Mouse (Mus musculus) stomach, embryonic 15.5 days (tissue): Measurements from ENCODE around the gene Trex1. TPM values are rescaled to one million over a fixed set of nuclear protein-coding genes. Genes with fewer than 3 reads are reported as not detected.

Experiments used
- ATAC-seq: fragments of 200-750 bp; cut with Nextera tagmentation; 2 replicates; pipeline ENCODE4 v1.8.0; 2017; ENCODE audit warnings: low read depth, moderate number of reproducible peaks, moderate TSS enrichment; ENCODE audit not compliant: insufficient read depth, low FRiP score
- H3K27ac ChIP-seq: fragments of 300-500 bp; sonication (generic); 2 replicates; pipeline ENCODE4 v1.5.1; 2015; ENCODE audit warnings: mild to moderate bottlenecking, inconsistent platforms
- H3K27me3 ChIP-seq: fragments of 300-500 bp; sonication (generic); replicated peaks from 2 replicates; pipeline ENCODE4 v1.6.1; 2015; ENCODE audit warnings: inconsistent platforms
- H3K36me3 ChIP-seq: fragments of 300-500 bp; sonication (generic); 2 replicates; pipeline ENCODE4 v1.6.1; 2015; ENCODE audit warnings: inconsistent platforms
- H3K4me1 ChIP-seq: fragments of 300-500 bp; sonication (generic); 2 replicates; pipeline ENCODE4 v1.6.1; 2015; ENCODE audit warnings: inconsistent platforms
- H3K4me2 ChIP-seq: fragments of 300-500 bp; sonication (generic); 2 replicates; pipeline ENCODE4 v1.6.1; 2015; ENCODE audit warnings: mild to moderate bottlenecking, inconsistent platforms
- H3K4me3 ChIP-seq: fragments of 300-500 bp; sonication (generic); replicated peaks from 2 replicates; pipeline ENCODE4 v1.5.1; 2015; ENCODE audit warnings: inconsistent platforms
- H3K9ac ChIP-seq: fragments of 300-500 bp; sonication (generic); 2 replicates; pipeline ENCODE4 v1.6.1; 2015; ENCODE audit warnings: inconsistent platforms
- H3K9me3 ChIP-seq: fragments of 300-500 bp; sonication (generic); 2 replicates; pipeline ENCODE4 v1.6.1; 2016; ENCODE audit warnings: inconsistent platforms
- WGBS: fragments of 180-500 bp; shearing (Covaris S2); methylation state at CpG from one replicate; pipeline ENCODE4 v1.1.7; 2015; 5-methylcytosine and 5-hydroxymethylcytosine counted together
- polyA plus RNA-seq: library from polyadenylated mRNA; unstranded; fragments of >200 nt; fragmentation: Nextera tagmentation; extraction: Ambion mirVana; gene quantifications from 2 replicates; pipeline ENCODE4 v1.2.1, GENCODE M21; 2015

Gene Trex1
- polyA plus RNA-seq, 1 experiment from 2014 or later, result 14.4 TPM

GRCm38 (mm10) chr9:109082124-109082800 lies 22.7 kb upstream of the Trex1 start, which contains the start of the genes Ccdc51 and Tma7:
Gene Ccdc51 (plus strand): TSS chr9:109082493.
Gene Tma7 (minus strand): TSS chr9:109082587.
- H3K27ac ChIP-seq, result peak within 1 kb of the TSS; percentile 78
- peak within 1 kb of the TSS; percentile 76 for H3K9ac ChIP-seq
- peak within 1 kb of the TSS; percentile 79 for H3K4me2 ChIP-seq
- no peaks in the 10 kb centered on the region for H3K36me3 ChIP-seq
- peaks cover 22% of the 10 kb centered on the region for H3K4me1 ChIP-seq
- ATAC-seq, result peak; percentile 98
- H3K9me3 ChIP-seq, result no peaks in the 10 kb centered on the region
- peak within 1 kb of the TSS; percentile 84 for H3K4me3 ChIP-seq
- under 1% methylated on average over 37 of the region's 37 CpGs for WGBS
- no peaks in the 10 kb centered on the region for H3K27me3 ChIP-seq

DNA sequence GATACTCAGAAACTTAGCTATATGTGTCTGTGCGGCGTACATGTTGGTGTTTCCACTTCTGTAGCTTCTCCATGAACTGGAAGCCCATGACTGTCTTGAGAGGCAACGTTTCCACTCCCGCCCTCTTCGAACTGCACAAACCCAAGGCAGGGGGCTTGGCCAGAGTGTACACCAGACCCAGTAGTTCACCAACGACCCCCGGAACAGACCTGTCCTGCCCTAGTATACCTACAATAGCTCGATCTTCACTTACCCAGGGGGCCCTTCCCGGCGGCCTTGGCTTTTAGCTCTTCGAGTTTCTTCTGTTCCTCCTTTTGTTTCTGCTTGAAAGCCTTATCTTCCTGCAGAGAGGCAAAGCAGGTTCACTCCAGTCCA lies 22.2 kb upstream of the Trex1 start:
- peak overlapping the region; percentile 79 for H3K4me2 ChIP-seq
- no peak for ATAC-seq
- H3K4me1 ChIP-seq, result peaks cover 22% of the 10 kb centered on the region
- peak overlapping the region; percentile 84 for H3K4me3 ChIP-seq
- WGBS, result 4% methylated on average over 11 of the region's 11 CpGs
- H3K9ac ChIP-seq, result peak overlapping the region; percentile 76
- H3K27ac ChIP-seq, result peak overlapping the region; percentile 78; the same call in 1 of the 2 replicates
- H3K9me3 ChIP-seq, result no peaks in the 10 kb centered on the region
- no peaks in the 10 kb centered on the region for H3K27me3 ChIP-seq
- H3K36me3 ChIP-seq, result no peaks in the 10 kb centered on the region

DNA sequence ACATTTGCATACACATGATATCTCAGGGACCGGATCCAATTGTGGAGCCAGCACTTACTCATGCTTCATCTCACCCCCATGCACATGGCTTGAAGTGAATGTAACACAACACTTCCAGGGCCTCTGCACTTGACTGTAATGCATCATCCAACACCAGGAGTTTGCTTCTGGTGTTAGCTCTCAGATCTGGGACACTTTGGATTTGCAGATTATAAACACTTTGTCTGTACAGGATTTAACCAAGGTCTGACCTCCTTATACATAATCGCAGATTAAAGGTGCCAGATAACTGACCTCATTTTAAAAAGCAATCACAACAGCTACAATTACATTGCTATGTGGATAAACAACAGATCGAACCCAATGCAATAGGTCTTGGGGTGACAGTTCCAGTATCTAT lies 21.0 kb upstream of the Trex1 start:
- H3K9me3 ChIP-seq, result no peaks in the 10 kb centered on the region
- H3K36me3 ChIP-seq, result no peaks in the 10 kb centered on the region
- no peak overlapping the region for H3K27ac ChIP-seq
- H3K4me2 ChIP-seq, result peak overlapping the region; percentile 79; the same call in 1 of the 2 replicates
- 92% methylated on average over 3 of the region's 3 CpGs for WGBS
- no peak overlapping the region for H3K4me3 ChIP-seq
- H3K4me1 ChIP-seq, result peaks cover 22% of the 10 kb centered on the region
- ATAC-seq, result no peak
- no peaks in the 10 kb centered on the region for H3K27me3 ChIP-seq
- H3K9ac ChIP-seq, result no peak overlapping the region

GRCm38 (mm10) chr9:109073661-109074573 lies 14.4 kb upstream of the Trex1 start, which contains the start of gene Atrip:
Gene Atrip (minus strand): TSS chr9:109074124.
- ATAC-seq, result peak; percentile 98
- H3K4me2 ChIP-seq, result peak within 1 kb of the TSS; percentile 86
- peak within 1 kb of the TSS; percentile 72 for H3K27ac ChIP-seq
- H3K9ac ChIP-seq, result peak within 1 kb of the TSS; percentile 94
- under 1% methylated on average over 56 of the region's 57 CpGs for WGBS
- peaks cover 11% of the 10 kb centered on the region for H3K4me1 ChIP-seq
- H3K9me3 ChIP-seq, result no peaks in the 10 kb centered on the region
- H3K4me3 ChIP-seq, result peak within 1 kb of the TSS; percentile 88
- H3K27me3 ChIP-seq, result no peaks in the 10 kb centered on the region
- H3K36me3 ChIP-seq, result peaks cover 12% of the 10 kb centered on the region

GRCm38 (mm10) chr9:109068095-109068735 lies 8.7 kb upstream of the Trex1 start:
- H3K9me3 ChIP-seq, result no peaks in the 10 kb centered on the region
- no peak for ATAC-seq
- no peak overlapping the region for H3K4me2 ChIP-seq
- H3K9ac ChIP-seq, result no peak overlapping the region
- H3K27me3 ChIP-seq, result no peaks in the 10 kb centered on the region
- H3K27ac ChIP-seq, result no peak overlapping the region
- 94% methylated on average over 3 of the region's 3 CpGs for WGBS
- peaks cover 7% of the 10 kb centered on the region for H3K4me1 ChIP-seq
- H3K36me3 ChIP-seq, result peaks cover 56% of the 10 kb centered on the region
- H3K4me3 ChIP-seq, result no peak overlapping the region

DNA sequence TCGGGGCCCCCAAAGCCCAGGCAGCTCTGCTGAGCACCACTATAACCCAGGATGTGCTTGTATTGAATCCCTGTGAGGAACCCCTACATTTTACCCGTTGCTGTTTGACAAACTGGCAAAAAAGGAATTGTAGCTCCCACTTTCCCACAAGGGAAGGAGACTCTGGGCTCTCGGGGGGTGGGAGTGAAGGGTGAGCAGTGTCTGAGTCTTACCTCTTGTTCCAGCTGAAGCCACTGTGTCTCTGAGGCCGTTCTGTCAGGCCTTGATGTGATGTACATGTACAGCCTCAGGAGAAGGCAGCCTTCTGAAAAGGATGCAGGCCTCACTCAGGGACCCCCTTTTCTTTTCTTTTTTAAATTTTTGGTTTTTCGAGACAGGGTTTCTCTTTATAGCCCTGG lies 1.4 kb upstream of the Trex1 start:
- Histone ChIP-seq H3K27ac (no peak overlapping the region), H3K9me3 (no peaks in the 10 kb centered on the region), H3K9ac (no peak overlapping the region), H3K4me3 (no peak overlapping the region), H3K27me3 (no peaks in the 10 kb centered on the region), H3K4me1 (peaks cover 17% of the 10 kb centered on the region), H3K4me2 (no peak overlapping the region), H3K36me3 (peaks cover 49% of the 10 kb centered on the region)
- WGBS, result 88% methylated on average over 5 of the region's 5 CpGs
- ATAC-seq, result no peak

DNA sequence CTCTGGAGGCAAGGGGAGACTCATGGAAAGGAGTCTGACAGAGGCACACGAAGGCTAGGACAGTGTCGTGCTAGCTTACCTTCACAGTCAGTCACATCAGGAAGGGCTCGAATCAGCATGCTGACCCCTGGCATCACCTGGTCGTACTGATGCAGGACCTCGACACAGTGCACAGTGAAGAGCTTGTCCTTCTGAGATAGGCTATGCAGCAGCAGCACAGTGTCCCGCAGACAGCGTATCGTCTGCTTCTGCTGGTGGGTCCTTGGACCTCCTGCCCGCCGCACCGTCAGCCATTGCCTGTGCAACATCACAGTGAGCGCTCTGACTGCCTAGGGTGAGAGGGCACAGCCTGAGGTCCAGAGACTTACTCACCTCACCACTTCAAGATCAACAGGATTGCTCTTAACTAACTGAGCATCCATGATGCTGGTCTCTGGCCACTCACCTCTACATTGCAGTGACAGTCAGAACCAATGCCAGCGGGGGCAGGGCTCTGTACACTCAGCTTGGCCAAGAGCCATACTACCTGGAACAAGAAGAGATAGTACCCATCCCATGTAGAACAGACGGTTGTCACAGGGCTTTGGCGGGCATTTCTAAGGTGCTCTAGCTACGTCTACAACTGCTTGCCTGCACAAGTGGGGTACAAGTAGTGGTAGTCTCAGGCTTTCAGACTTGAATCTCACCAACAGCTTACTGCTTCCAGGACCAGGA lies 807 bp upstream of the Trex1 start:
- WGBS, result 85% methylated on average over 16 of the region's 16 CpGs
- Histone ChIP-seq H3K27me3 (no peaks in the 10 kb centered on the region), H3K9me3 (no peaks in the 10 kb centered on the region), H3K4me3 (no peak overlapping the region), H3K9ac (no peak overlapping the region), H3K36me3 (peaks cover 45% of the 10 kb centered on the region), H3K4me2 (no peak overlapping the region), H3K4me1 (peaks cover 18% of the 10 kb centered on the region), H3K27ac (0 out of 2 replicates have a peak overlapping the region, but pooled peaks have one; percentile 35)
- ATAC-seq, result no peak

DNA sequence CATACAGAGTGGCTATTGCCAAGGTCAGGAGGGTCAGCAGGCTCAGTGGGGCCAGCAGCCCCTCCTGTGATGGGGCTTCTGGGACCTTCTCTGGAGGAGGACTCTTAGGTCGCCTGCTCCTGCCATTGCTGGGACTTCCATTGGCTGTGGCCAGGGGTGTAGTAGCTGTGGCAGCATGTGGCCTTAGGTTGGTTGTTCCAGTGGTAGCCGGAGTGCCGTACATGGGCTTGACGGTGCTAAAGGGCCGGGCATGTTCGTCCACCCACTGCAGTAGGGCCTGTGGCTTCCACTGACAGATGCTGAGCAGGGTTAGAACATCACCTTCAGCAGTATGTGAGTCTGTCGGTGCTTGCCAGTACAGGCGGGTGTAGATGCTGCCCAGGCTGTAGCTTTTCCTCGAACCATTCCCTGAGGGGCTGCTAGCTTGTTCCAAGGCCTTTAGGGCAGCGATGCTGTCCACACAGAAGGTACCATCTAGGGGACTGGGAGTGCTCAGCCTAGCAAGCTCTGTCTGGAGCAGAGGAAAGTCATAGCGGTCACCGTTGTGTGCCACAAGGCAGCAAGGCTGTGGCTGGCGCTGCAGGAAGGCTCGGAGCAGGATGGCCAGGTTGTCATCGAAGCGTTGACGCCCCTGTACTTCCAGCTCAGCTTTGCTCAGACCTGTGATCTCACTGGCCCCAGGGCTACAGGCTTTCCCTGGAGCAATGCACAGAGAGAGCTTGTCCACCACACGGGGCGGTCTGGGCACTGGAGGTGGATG lies 1.3 kb downstream of the Trex1 start:
- Histone ChIP-seq H3K27ac (peak overlapping the region; percentile 91; the same call in 1 of the 2 replicates), H3K4me1 (peaks cover 29% of the 10 kb centered on the region), H3K4me3 (peak overlapping the region; percentile 36), H3K4me2 (peak overlapping the region; percentile 71), H3K9me3 (no peaks in the 10 kb centered on the region), H3K36me3 (peaks cover 29% of the 10 kb centered on the region), H3K9ac (no peak overlapping the region), H3K27me3 (no peaks in the 10 kb centered on the region)
- no peak for ATAC-seq
- 93% methylated on average over 19 of the region's 19 CpGs for WGBS

GRCm38 (mm10) chr9:109057543-109057942 lies 2.0 kb downstream of the Trex1 start:
- no peak overlapping the region for H3K4me2 ChIP-seq
- peaks cover 29% of the 10 kb centered on the region for H3K4me1 ChIP-seq
- no peaks in the 10 kb centered on the region for H3K9me3 ChIP-seq
- no peak overlapping the region for H3K4me3 ChIP-seq
- H3K27ac ChIP-seq, result no peak overlapping the region
- peaks cover 23% of the 10 kb centered on the region for H3K36me3 ChIP-seq
- no peaks in the 10 kb centered on the region for H3K27me3 ChIP-seq
- no peak for ATAC-seq
- no peak overlapping the region for H3K9ac ChIP-seq
- WGBS, result 92% methylated on average over 5 of the region's 5 CpGs

- ATAC-seq, result no peak
- H3K4me2 ChIP-seq, result no peak overlapping the region
- no peak overlapping the region for H3K27ac ChIP-seq
- no peaks in the 10 kb centered on the region for H3K27me3 ChIP-seq
- peaks cover 23% of the 10 kb centered on the region for H3K36me3 ChIP-seq
- H3K9ac ChIP-seq, result no peak overlapping the region
- H3K4me1 ChIP-seq, result peaks cover 29% of the 10 kb centered on the region
- 86% methylated on average over 4 of the region's 4 CpGs for WGBS
- H3K9me3 ChIP-seq, result no peaks in the 10 kb centered on the region
- no peak overlapping the region for H3K4me3 ChIP-seq
These were observed 2.6 kb downstream of the Trex1 start for GRCm38 (mm10) chr9:109056916-109057315.
